Mouse (Mus musculus) cerebellum, adult 8-10 months (tissue): ENCODE data around the gene Sh3d21.
"Not testable (repeated sequence)": the region's sequence is repeated elsewhere in the genome, so short reads cannot be mapped to it uniquely, and the experiment has no call there.

Experiments
- DNase-seq: peaks from one replicate; pipeline ENCODE4 v3.0.0; 2022

Sh3d21 gene

GRCm38 (mm10) chr4:126166084-126166483, 2.8 kb upstream of the Sh3d21 start:
- no peak for DNase-seq

DNA sequence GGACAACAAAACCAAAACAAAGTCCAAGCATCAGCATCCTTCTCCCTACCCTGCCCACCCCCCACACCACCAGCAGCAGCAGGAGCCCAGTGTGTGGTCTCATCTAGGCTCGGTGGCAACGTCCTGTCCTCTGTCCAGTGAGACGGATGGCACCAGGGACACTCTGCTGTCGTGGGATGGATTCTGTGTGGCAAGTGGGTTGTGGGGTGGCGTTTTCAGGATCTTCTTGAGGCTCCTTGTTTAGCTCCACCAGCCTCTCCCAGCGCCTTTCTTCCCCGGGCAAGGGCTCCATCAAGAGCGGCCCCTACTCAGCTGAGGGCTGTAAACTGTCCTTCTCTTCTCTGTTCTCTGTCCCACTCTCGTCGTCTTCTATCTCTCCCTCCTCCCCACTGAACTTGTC, 1.8 kb upstream of the Sh3d21 start:
- DNase-seq, result not testable (repeated sequence)

DNA sequence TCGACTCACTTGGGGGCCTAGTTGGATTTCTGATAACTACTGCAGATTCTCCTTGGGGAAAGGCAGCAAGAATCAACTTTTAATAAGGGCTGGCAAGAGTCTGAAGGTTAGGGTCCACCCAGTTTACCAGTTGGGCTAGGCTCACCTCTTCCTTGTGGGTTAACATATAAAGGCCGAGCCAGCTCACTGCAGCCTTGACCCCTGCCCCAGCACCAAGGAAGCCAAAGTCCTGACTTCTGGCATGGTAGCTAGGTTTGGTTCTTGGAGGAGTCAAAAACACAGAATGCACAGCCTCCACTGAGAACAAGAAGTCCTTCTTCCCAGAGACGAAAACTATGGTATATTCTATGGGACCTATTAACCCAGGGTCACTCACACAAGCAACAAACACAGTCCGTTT, 394 bp upstream of the Sh3d21 start:
- DNase-seq, result no peak

- DNase-seq, result peak; percentile 72
Observed at GRCm38 (mm10) chr4:126162544-126163066, 686 bp downstream of the Sh3d21 start.

DNA sequence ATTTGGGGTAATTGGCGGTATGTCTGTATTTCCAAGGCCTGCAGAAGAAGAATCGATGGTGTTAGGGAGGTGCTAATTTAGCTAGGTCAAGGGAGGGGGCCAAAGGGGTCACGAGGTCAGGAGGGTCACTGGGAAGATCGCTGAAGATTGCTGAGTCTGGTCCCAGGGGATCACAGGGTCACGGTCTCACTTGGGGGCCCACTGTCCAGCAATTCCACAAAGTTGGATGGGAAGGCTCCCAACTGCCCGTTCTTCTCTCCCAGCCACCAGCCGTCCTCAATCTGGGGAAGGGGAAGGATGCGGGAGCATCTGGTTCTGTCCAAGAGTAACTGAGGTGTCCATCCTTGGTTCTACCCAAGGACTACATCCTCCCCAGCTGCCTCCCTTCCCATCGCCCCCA, 1.3 kb downstream of the Sh3d21 start:
- DNase-seq, result no peak

DNA sequence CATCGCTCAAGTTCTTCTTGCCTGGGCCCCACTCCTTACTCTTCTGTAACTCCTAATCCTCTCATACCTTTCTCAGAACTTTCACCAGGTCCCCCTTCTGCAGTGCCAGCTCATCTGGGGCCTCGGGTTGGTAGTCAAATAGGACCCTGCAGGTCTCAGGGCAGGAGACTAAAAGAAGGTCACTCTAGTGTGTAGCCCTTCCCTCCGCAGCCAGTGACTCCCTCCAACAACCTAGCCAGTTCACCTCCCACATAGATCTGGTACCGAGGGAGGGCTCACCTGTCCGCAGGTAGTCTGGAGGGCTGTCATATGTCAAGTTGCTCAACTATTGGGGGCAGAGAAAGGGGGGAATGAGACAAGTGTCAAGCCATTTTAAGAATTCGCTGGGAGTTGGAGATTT, 1.8 kb downstream of the Sh3d21 start:
- DNase-seq, result no peak

- no peak for DNase-seq
Observed at GRCm38 (mm10) chr4:126160981-126161380, 2.3 kb downstream of the Sh3d21 start.

GRCm38 (mm10) chr4:126159455-126159854, 3.8 kb downstream of the Sh3d21 start:
- DNase-seq, result no peak

DNA sequence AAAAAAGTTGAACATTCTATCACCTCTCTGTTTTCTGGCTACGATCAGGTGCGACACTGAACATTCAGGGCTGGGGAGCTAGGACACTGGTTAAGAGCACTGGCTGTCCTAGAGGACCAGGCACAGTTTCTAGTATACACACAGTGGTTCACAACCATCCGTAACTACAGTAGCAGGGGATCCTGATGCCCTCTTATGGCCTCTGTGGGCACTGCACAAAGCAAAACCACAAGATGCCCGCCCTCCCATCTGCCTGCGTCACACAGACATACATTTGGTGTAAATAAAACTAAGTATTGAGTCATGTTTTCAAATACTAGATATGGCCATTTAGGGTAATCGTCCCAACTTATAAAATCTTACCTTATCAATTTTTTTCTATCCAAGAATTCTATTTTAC, 5.7 kb downstream of the Sh3d21 start:
- no peak for DNase-seq

GRCm38 (mm10) chr4:126156617-126157016, 6.7 kb downstream of the Sh3d21 start:
- no peak for DNase-seq

DNA sequence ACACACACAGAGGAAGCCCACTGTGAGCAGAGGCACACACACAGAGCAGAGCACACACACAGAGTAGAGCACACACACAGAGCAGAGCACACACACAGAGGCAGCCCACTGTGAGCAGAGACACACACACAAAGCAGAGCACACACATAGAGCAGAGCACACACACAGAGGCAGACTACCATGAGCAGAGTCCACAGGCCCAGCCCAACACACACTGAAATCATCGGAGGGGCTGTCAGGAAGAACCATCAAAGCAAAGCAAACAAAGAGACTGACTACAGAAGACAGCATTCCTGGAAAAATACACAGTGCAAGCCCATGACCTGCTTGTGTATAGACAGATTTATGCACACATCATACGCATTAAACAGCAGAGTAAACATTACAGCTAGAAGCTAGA, 7.4 kb downstream of the Sh3d21 start:
- no peak for DNase-seq

- no peak for DNase-seq
Observed at GRCm38 (mm10) chr4:126155183-126155582, 8.1 kb downstream of the Sh3d21 start.

- no peak for DNase-seq
Observed at GRCm38 (mm10) chr4:126152864-126153263, 10.4 kb downstream of the Sh3d21 start.

GRCm38 (mm10) chr4:126151701-126152440, 11.4 kb downstream of the Sh3d21 start:
- DNase-seq, result no peak

DNA sequence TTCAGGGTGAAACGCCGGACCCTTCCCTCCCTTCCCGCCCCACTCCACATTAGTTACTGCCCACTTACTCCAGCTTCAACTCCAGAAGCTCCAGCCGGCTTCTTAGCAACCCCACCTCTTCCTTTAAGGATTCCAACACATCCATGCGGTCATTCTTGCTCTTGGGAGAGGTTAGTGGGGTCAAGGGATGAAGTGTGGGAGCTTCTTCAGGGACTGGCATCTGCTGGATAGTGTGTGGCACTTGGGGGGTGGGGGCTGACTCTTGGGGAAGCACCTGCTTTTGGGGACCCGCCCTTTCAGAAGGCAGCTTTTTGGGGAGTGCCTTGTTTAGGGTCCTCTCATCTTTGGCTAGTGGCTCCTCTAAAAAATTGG, 12.4 kb downstream of the Sh3d21 start:
- DNase-seq, result no peak

DNA sequence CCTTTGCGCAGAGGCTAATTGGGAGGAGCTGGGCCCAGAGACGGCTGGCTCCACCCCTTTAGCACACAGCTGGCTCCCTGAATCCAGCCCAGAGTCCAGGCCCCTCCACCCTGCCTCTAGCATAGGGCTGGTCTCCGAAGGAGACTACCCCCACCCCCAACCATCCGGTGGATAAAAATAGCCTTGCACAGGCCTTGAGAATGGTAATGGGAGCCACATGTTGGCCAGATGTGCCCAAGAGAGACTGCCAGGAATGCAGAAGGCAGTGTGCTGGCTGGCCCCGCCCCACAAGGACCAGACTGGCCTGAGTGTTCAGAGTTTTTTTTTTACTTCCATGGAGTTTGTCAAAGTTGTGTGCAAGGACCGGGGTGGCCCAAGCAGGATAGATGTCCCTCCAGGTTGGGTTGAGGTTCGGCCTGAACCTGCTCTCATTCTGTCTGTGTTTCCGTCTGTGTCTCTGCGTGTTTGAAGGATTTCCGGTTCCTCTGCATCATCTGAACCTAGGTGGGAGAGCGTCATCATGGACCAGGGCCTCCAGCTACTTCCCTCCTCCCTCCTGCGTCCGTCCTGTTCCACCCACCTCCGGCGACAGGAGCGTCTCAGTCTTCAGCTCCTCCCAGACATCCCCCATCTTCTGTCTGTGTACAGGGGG, 12.9 kb downstream of the Sh3d21 start:
- DNase-seq, result no peak

DNA sequence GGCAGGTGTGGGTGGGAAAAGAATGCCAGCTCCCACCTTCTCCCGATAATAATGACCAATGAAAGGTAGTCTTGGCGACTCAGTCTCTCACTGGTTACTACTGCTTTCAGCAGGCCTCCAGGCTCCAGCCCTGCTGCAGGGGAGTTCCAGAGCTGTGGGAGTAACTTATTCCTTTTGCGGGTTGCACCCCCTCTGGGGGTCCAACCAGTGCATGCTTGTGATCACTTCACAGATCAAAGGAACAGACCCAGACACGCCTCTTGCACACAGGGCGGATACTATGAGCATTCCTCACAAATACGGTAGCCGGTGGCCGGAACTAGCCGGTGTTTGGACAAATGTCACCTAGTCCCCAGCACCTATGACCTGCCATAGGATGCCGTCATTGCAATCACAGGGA, 13.5 kb downstream of the Sh3d21 start:
- DNase-seq, result no peak

- no peak for DNase-seq
Observed at GRCm38 (mm10) chr4:126149041-126149676, 14.1 kb downstream of the Sh3d21 start.

- no peak for DNase-seq
Observed at GRCm38 (mm10) chr4:126148161-126148961, 14.9 kb downstream of the Sh3d21 start.

GRCm38 (mm10) chr4:126147533-126148160, 15.6 kb downstream of the Sh3d21 start, which contains the start of gene Eva1b:
Gene Eva1b, plus strand, starts transcription at chr4:126147744.
- no peak for DNase-seq

DNA sequence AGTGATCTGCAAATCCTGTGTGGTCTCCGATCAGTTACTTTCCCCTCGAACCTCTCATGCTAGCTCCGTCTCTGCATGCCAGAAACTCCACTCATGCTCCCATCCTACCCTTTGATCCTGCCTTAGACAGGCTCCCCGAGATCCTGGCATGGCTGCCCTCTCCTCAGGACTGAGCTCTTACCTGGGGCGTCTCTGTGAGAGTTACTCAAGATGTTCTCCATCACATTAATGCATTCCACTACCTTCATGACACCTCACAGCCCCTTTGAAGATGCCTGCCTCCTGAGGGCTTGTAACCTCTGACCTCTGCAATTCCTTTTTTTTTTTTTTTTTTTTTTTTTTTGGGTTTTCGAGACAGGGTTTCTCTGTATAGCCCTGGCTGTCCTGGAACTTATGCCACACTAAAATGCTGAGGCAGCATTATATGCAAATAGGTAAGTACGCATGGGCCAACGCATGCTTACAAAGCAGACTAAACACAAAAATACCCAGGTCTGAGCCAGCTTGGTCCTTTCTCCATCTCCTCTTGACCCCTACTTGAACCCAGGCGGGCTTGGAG, 16.2 kb downstream of the Sh3d21 start:
- no peak for DNase-seq

GRCm38 (mm10) chr4:126145396-126145795, 17.9 kb downstream of the Sh3d21 start:
- DNase-seq, result no peak
